Mouse (Mus musculus) MEL (cell line): Measurements from ENCODE around the gene Atf7ip. TPM values are rescaled to one million over a fixed set of nuclear protein-coding genes. Genes with fewer than 3 reads are reported as not detected.

Experiments used
- DNase-seq: peaks from one replicate; pipeline ENCODE4 v3.0.0; 2011; ENCODE audit warnings: low read depth, low spot score
- H3K27ac ChIP-seq: 2 replicates; pipeline ENCODE4 v1.5.1; 2012; ENCODE audit warnings: low read depth, mild to moderate bottlenecking, control low read depth, low read length, moderate library complexity; ENCODE audit not compliant: control insufficient read depth
- H3K27me3 ChIP-seq, 2 experiments: fragments of 150-350 bp in 1 of 2; sonication (generic) in 1 of 2; 2 replicates each; pipeline ENCODE4 v1.6.1; 2012; ENCODE audit warnings: low read length in 2 of 2, mild to moderate bottlenecking in 2 of 2, improper control_type of control experiment in 1 of 2, moderate library complexity in 1 of 2; ENCODE audit not compliant: insufficient read depth in 2 of 2, control insufficient read depth in 1 of 2
- H3K36me3 ChIP-seq, 2 experiments: 2 replicates each; pipeline ENCODE4 v1.6.1; 2012 to 2014; ENCODE audit warnings: low read length in 2 of 2, improper control_type of control experiment in 1 of 2, inconsistent platforms in 1 of 2, mild to moderate bottlenecking in 1 of 2; ENCODE audit not compliant: insufficient read depth in 2 of 2, control insufficient read depth in 1 of 2
- H3K4me1 ChIP-seq, 2 experiments: fragments of 150-350 bp in 1 of 2; sonication (generic) in 1 of 2; 2 replicates each; pipeline ENCODE4 v1.6.1; 2012; ENCODE audit warnings: low read length in 2 of 2, improper control_type of control experiment in 1 of 2, mild to moderate bottlenecking in 1 of 2; ENCODE audit not compliant: insufficient read depth in 2 of 2, control insufficient read depth in 1 of 2
- H3K4me3 ChIP-seq, 2 experiments: fragments of 150-350 bp in 1 of 2; sonication (generic) in 1 of 2; 2 replicates each; pipeline ENCODE4 v1.5.1; 2012; ENCODE audit warnings: low read depth in 2 of 2, low read length in 2 of 2, mild to moderate bottlenecking in 2 of 2, moderate library complexity in 2 of 2, control low read depth in 1 of 2, improper control_type of control experiment in 1 of 2; ENCODE audit not compliant: control insufficient read depth in 1 of 2, insufficient read depth in 1 of 2
- H3K79me2 ChIP-seq: 2 replicates; pipeline ENCODE4 v1.6.1; 2012; ENCODE audit warnings: mild to moderate bottlenecking, low read length, moderate library complexity; ENCODE audit not compliant: control insufficient read depth, poor library complexity, insufficient read depth
- H3K9ac ChIP-seq: 2 replicates; pipeline ENCODE4 v1.6.1; 2012; ENCODE audit warnings: low read depth, mild to moderate bottlenecking, control low read depth, low read length, moderate library complexity; ENCODE audit not compliant: control insufficient read depth, poor library complexity, severe bottlenecking
- H3K9me3 ChIP-seq: fragments of 150-350 bp; sonication (generic); replicated peaks from 2 replicates; pipeline ENCODE4 v1.6.1; 2012; ENCODE audit warnings: mild to moderate bottlenecking, low read length, improper control_type of control experiment, moderate library complexity; ENCODE audit not compliant: insufficient read depth
- ELF1 ChIP-seq: IDR thresholded peaks from 2 replicates; pipeline ENCODE4 v1.6.1; 2014; ENCODE audit warnings: low read depth, mild to moderate bottlenecking, inconsistent platforms, low read length, improper control_type of control experiment, moderate library complexity
- GABPA ChIP-seq: IDR thresholded peaks from 2 replicates; pipeline ENCODE4 v1.6.1; 2012; ENCODE audit warnings: low read depth, mild to moderate bottlenecking, inconsistent platforms, low read length, improper control_type of control experiment, moderate library complexity
- HCFC1 ChIP-seq: IDR thresholded peaks from 2 replicates; pipeline ENCODE4 v1.6.1; 2012; ENCODE audit warnings: low read depth, mild to moderate bottlenecking, inconsistent platforms, low read length, improper control_type of control experiment, moderate library complexity
- JUND ChIP-seq: IDR thresholded peaks from 2 replicates; pipeline ENCODE4 v1.6.1; 2011; ENCODE audit warnings: low read depth, mild to moderate bottlenecking, improper control_type of control experiment, low read length
- MAFK ChIP-seq: IDR thresholded peaks from 2 replicates; pipeline ENCODE4 v1.6.1; 2011; ENCODE audit warnings: low read depth, mild to moderate bottlenecking, low read length, improper control_type of control experiment, borderline replicate concordance
- MAX ChIP-seq: IDR thresholded peaks from 2 replicates; pipeline ENCODE4 v1.6.1; 2011; ENCODE audit warnings: low read length, improper control_type of control experiment
- MAZ ChIP-seq: IDR thresholded peaks from 2 replicates; pipeline ENCODE4 v1.6.1; 2012; ENCODE audit warnings: low read depth, mild to moderate bottlenecking, inconsistent platforms, low read length, improper control_type of control experiment
- MEF2A ChIP-seq: IDR thresholded peaks from 2 replicates; pipeline ENCODE4 v1.6.1; 2014; ENCODE audit warnings: low read depth, mild to moderate bottlenecking, inconsistent platforms, low read length, improper control_type of control experiment; ENCODE audit not compliant: poor library complexity, insufficient replicate concordance, severe bottlenecking; ENCODE audit errors: extremely low read depth
- MXI1 ChIP-seq: IDR thresholded peaks from 2 replicates; pipeline ENCODE4 v1.6.1; 2011; ENCODE audit warnings: mild to moderate bottlenecking, low read depth, low read length, improper control_type of control experiment
- MYB ChIP-seq: IDR thresholded peaks from 2 replicates; pipeline ENCODE4 v1.6.1; 2011; ENCODE audit warnings: mild to moderate bottlenecking, low read depth, low read length, improper control_type of control experiment
- MYC ChIP-seq: IDR thresholded peaks from 2 replicates; pipeline ENCODE4 v1.6.1; 2011; ENCODE audit warnings: low read depth, mild to moderate bottlenecking, low read length, improper control_type of control experiment, moderate library complexity
- NELFE ChIP-seq: IDR thresholded peaks from 2 replicates; pipeline ENCODE4 v1.6.1; 2011; ENCODE audit warnings: low read depth, low read length, improper control_type of control experiment
- NRF1 ChIP-seq: IDR thresholded peaks from 2 replicates; pipeline ENCODE4 v1.6.1; 2014; ENCODE audit warnings: low read depth, mild to moderate bottlenecking, inconsistent platforms, low read length, improper control_type of control experiment, moderate library complexity; ENCODE audit not compliant: poor library complexity, insufficient read depth, severe bottlenecking
- POLR2A ChIP-seq, 2 experiments: IDR thresholded peaks; 2 replicates each; pipeline ENCODE4 v1.6.1; 2011 to 2012; ENCODE audit warnings: low read length in 2 of 2, mild to moderate bottlenecking in 2 of 2, control low read depth in 1 of 2, improper control_type of control experiment in 1 of 2, low read depth in 1 of 2, moderate library complexity in 1 of 2; ENCODE audit not compliant: control insufficient read depth in 1 of 2, insufficient read depth in 1 of 2, poor library complexity in 1 of 2
- RCOR1 ChIP-seq: IDR thresholded peaks from 2 replicates; pipeline ENCODE4 v1.6.1; 2012; ENCODE audit warnings: low read depth, mild to moderate bottlenecking, inconsistent platforms, low read length, improper control_type of control experiment
- SIN3A ChIP-seq: IDR thresholded peaks from 2 replicates; pipeline ENCODE4 v1.6.1; 2012; ENCODE audit warnings: low read length, improper control_type of control experiment, inconsistent platforms
- SMC3 ChIP-seq: IDR thresholded peaks from 2 replicates; pipeline ENCODE4 v1.6.1; 2011; ENCODE audit warnings: low read depth, low read length, improper control_type of control experiment
- TAL1 ChIP-seq: IDR thresholded peaks from 2 replicates; pipeline ENCODE4 v1.6.1; 2012; ENCODE audit warnings: mild to moderate bottlenecking, inconsistent platforms, low read length, moderate library complexity, mixed read lengths
- TBP ChIP-seq: IDR thresholded peaks from 2 replicates; pipeline ENCODE4 v1.8.0; 2011; ENCODE audit warnings: low read depth, low read length, improper control_type of control experiment
- UBTF ChIP-seq: IDR thresholded peaks from 2 replicates; pipeline ENCODE4 v1.6.1; 2012; ENCODE audit warnings: low read depth, mild to moderate bottlenecking, inconsistent platforms, low read length, improper control_type of control experiment, moderate library complexity, borderline replicate concordance; ENCODE audit not compliant: insufficient read depth
- USF2 ChIP-seq, 2 experiments: IDR thresholded peaks; 2 replicates each; pipeline ENCODE4 v1.6.1; 2011 to 2012; ENCODE audit warnings: improper control_type of control experiment in 2 of 2, low read length in 2 of 2, borderline replicate concordance in 1 of 2, inconsistent platforms in 1 of 2, low read depth in 1 of 2, mild to moderate bottlenecking in 1 of 2; ENCODE audit not compliant: insufficient read depth in 1 of 2
- ZC3H11A ChIP-seq: IDR thresholded peaks from 2 replicates; pipeline ENCODE4 v1.6.1; 2012; ENCODE audit warnings: low read depth, mild to moderate bottlenecking, inconsistent platforms, low read length, improper control_type of control experiment
- ZMIZ1 ChIP-seq: IDR thresholded peaks from 2 replicates; pipeline ENCODE4 v1.6.1; 2012; ENCODE audit warnings: low read depth, mild to moderate bottlenecking, inconsistent platforms, low read length, improper control_type of control experiment, moderate library complexity
- ZNF384 ChIP-seq: IDR thresholded peaks from 2 replicates; pipeline ENCODE4 v1.6.1; 2012; ENCODE audit warnings: low read depth, mild to moderate bottlenecking, inconsistent platforms, low read length, improper control_type of control experiment
- polyA plus RNA-seq, 2 experiments: library from polyadenylated mRNA; stranded (reverse) in 1 of 2; unstranded in 1 of 2; fragments of >175 nt in 1 of 2; fragments of >200 nt in 1 of 2; gene quantifications; 2 replicates each; pipeline versions ENCODE4 v1.2.1 to v1.2.4; 2012; ENCODE audit warnings: low replicate concordance in 2 of 2, low read depth in 1 of 2; ENCODE audit not compliant: insufficient read length in 2 of 2, insufficient read depth in 1 of 2, missing spikeins in 1 of 2
- total RNA-seq: library from RNA; depleted of rRNA; stranded (reverse); fragments of 300-350 nt; gene quantifications from 2 replicates; pipeline ENCODE4 v1.2.3, GENCODE M21; 2012

Atf7ip gene
- total and polyA plus RNA-seq, 3 experiments: 7.3 to 56.1 (median 24.6) TPM

GRCm38 (mm10) chr6:136516626-136517025 is 10.7 kb downstream of the Atf7ip start:
- Histone ChIP-seq H3K27ac (no peak overlapping the region), H3K27me3 (no peaks in the 10 kb centered on the region), H3K9ac (no peak overlapping the region), H3K4me3 (no peak overlapping the region), H3K4me1 (peaks cover 14 to 17% of the 10 kb centered on the region in 2 experiments), H3K36me3 (peaks cover 0 to 19% of the 10 kb centered on the region in 2 experiments; a peak in 2 of 4 replicates), H3K79me2 (peaks cover 13% of the 10 kb centered on the region), H3K9me3 (no peaks in the 10 kb centered on the region)
- TF ChIP-seq ELF1 (no peak), MXI1 (no peak), MAFK (no peak), NELFE (no peak)
- DNase-seq: no peak

- Histone ChIP-seq H3K36me3 (peaks cover 0 to 22% of the 10 kb centered on the region in 2 experiments; a peak in 2 of 4 replicates), H3K9ac (no peak overlapping the region), H3K4me1 (peaks cover 17% of the 10 kb centered on the region in 2 experiments), H3K4me3 (no peak overlapping the region), H3K79me2 (peaks cover 17% of the 10 kb centered on the region), H3K9me3 (no peaks in the 10 kb centered on the region), H3K27me3 (no peaks in the 10 kb centered on the region), H3K27ac (no peak overlapping the region; the same call in 1 of the 2 replicates)
- DNase-seq: peak; percentile 42
- TF ChIP-seq GABPA: no peak
- TF ChIP-seq TAL1: no peak
- no peak for TF ChIP-seq UBTF
- TF ChIP-seq ZC3H11A: no peak
Observed at GRCm38 (mm10) chr6:136517221-136517620, 11.3 kb downstream of the Atf7ip start.

- H3K36me3 ChIP-seq: peaks cover 0 to 22% of the 10 kb centered on the region in 2 experiments; a peak in 2 of 4 replicates
- no peaks in the 10 kb centered on the region for H3K9me3 ChIP-seq
- no peaks in the 10 kb centered on the region for H3K27me3 ChIP-seq
- DNase-seq: peak; percentile 98
- peaks cover 27% of the 10 kb centered on the region for H3K79me2 ChIP-seq
- peaks cover 17% of the 10 kb centered on the region in 2 experiments for H3K4me1 ChIP-seq
- H3K9ac ChIP-seq: peak overlapping the region; percentile 90
- H3K27ac ChIP-seq: peak overlapping the region; percentile 99
- H3K4me3 ChIP-seq: peak overlapping the region; percentile 66 to 88
- TF ChIP-seq SIN3A (peak; percentile 48; the same call in 1 of the 2 replicates), MAZ (no peak), ZMIZ1 (no peak), ZNF384 (peak; percentile 97), ELF1 (no peak), JUND (no peak), POLR2A (IDR thresholded peaks at IDR 0.05; ENCODE audit: control insufficient read depth in 1 of 2, insufficient read depth in 1 of 2, low read depth in 1 of 2, low read length in 2 of 2, poor library complexity in 1 of 2) (peak; percentile 85 to 88), USF2 (IDR thresholded peaks at IDR 0.05; ENCODE audit: borderline replicate concordance in 1 of 2, insufficient read depth in 1 of 2, low read depth in 1 of 2, low read length in 2 of 2) (peak in 1 of 2 experiments; percentile 68; a peak in 2 of 4 replicates), TAL1 (no peak), MEF2A (no peak), SMC3 (peak; percentile 33), MYC (peak; percentile 72), NRF1 (peak; percentile 81), MXI1 (no peak), MAX (peak; percentile 96), TBP (peak; percentile 57), HCFC1 (peak; percentile 22), RCOR1 (no peak), MYB (peak; percentile 72; the same call in 1 of the 2 replicates)
Observed at GRCm38 (mm10) chr6:136518537-136519246, 12.7 kb downstream of the Atf7ip start.
